Mouse (Mus musculus): ENCODE data around the gene Rbm8a.

GRCm38 (mm10) chr3:96593374-96593773, 36.4 kb upstream of the Rbm8a start:
- TF ChIP-seq EP300 (IDR thresholded peaks at IDR 0.05; ENCODE audit: low read depth) (peak; percentile 27; the same call in 1 of the 2 replicates), CTCF (IDR thresholded peaks at IDR 0.05; ENCODE audit: low read depth) (no peak)
